Mouse (Mus musculus): ENCODE results near the gene Iqgap3.

The Iqgap3 gene

GRCm38 (mm10) chr3:88149510-88149974 lies 67.8 kb downstream of the Iqgap3 start:
- no peak for DNase-seq (ENCODE audit: low spot score in 2 of 2)

- peak; percentile 49 to 67 for DNase-seq (ENCODE audit: low spot score in 2 of 2)
Measured at GRCm38 (mm10) chr3:88150061-88150998, 68.6 kb downstream of the Iqgap3 start.

GRCm38 (mm10) chr3:88150999-88151364 lies 69.2 kb downstream of the Iqgap3 start:
- DNase-seq (ENCODE audit: low spot score in 2 of 2): no peak

GRCm38 (mm10) chr3:88152056-88152455 lies 70.3 kb downstream of the Iqgap3 start:
- DNase-seq (ENCODE audit: low spot score in 2 of 2): peak; percentile 70 to 80

- no peak for DNase-seq (ENCODE audit: low spot score in 2 of 2)
Measured at GRCm38 (mm10) chr3:88153290-88154011, 71.7 kb downstream of the Iqgap3 start.

GRCm38 (mm10) chr3:88154236-88154635 lies 72.5 kb downstream of the Iqgap3 start:
- no peak for DNase-seq (ENCODE audit: low spot score in 2 of 2)

- no peak for DNase-seq (ENCODE audit: low spot score in 2 of 2)
Measured at GRCm38 (mm10) chr3:88156817-88157216, 75.0 kb downstream of the Iqgap3 start.

GRCm38 (mm10) chr3:88157771-88158597 lies 76.2 kb downstream of the Iqgap3 start:
- no peak for DNase-seq (ENCODE audit: low spot score in 2 of 2)

- DNase-seq (ENCODE audit: low spot score in 2 of 2): no peak
Measured at GRCm38 (mm10) chr3:88158991-88159390, 77.2 kb downstream of the Iqgap3 start.

GRCm38 (mm10) chr3:88160856-88161255 lies 79.1 kb downstream of the Iqgap3 start:
- no peak for DNase-seq (ENCODE audit: low spot score in 2 of 2)

GRCm38 (mm10) chr3:88162259-88162658 lies 80.5 kb downstream of the Iqgap3 start:
- no peak for DNase-seq (ENCODE audit: low spot score in 2 of 2)

- no peak for DNase-seq (ENCODE audit: low spot score in 2 of 2)
Measured at GRCm38 (mm10) chr3:88162811-88163210, 81.0 kb downstream of the Iqgap3 start.

GRCm38 (mm10) chr3:88163847-88164246 lies 82.1 kb downstream of the Iqgap3 start:
- no peak for DNase-seq (ENCODE audit: low spot score in 2 of 2)

- no peak for DNase-seq (ENCODE audit: low spot score in 2 of 2)
Measured at GRCm38 (mm10) chr3:88164263-88164662, 82.5 kb downstream of the Iqgap3 start.

GRCm38 (mm10) chr3:88166056-88166455 lies 84.3 kb downstream of the Iqgap3 start:
- no peak for DNase-seq (ENCODE audit: low spot score in 2 of 2)

GRCm38 (mm10) chr3:88170361-88170760 lies 88.6 kb downstream of the Iqgap3 start:
- no peak for DNase-seq (ENCODE audit: low spot score in 2 of 2)
